Mouse (Mus musculus): ENCODE data around the gene Fbxo44.
A peak's percentile ranks its signal among the peaks of the same experiment; 100 is the strongest.

GRCm38 (mm10) chr4:148169586-148169985 is 9.3 kb upstream of the Fbxo44 start:
- TF ChIP-seq CTCF (IDR thresholded peaks at IDR 0.05; ENCODE audit: low read depth) (peak; percentile 11; the same call in 1 of the 2 replicates), EP300 (IDR thresholded peaks at IDR 0.05; ENCODE audit: low read depth) (no peak)
